Mouse (Mus musculus): Measurements from ENCODE around the gene Rab36.
A peak's percentile ranks its signal among the peaks of the same experiment; 100 is the strongest.

Gene Rab36

GRCm38 (mm10) chr10:75036883-75037379 lies at the start of gene Rab36:
Gene Rab36, plus strand, starts transcription at chr10:75037058.
- peak; percentile 81 for DNase-seq (ENCODE audit: low read depth, low spot score)

- DNase-seq (ENCODE audit: low read depth, low spot score): no peak
Observed at GRCm38 (mm10) chr10:74987698-74988470, 49.0 kb upstream of the Rab36 start.

GRCm38 (mm10) chr10:74989814-74990213 lies 47.0 kb upstream of the Rab36 start:
- DNase-seq (ENCODE audit: low read depth, low spot score): no peak

GRCm38 (mm10) chr10:74990584-74991322 lies 46.1 kb upstream of the Rab36 start:
- no peak for DNase-seq (ENCODE audit: low read depth, low spot score)

- no peak for DNase-seq (ENCODE audit: low read depth, low spot score)
Observed at GRCm38 (mm10) chr10:74994863-74995262, 42.0 kb upstream of the Rab36 start.

GRCm38 (mm10) chr10:74995377-74995776 lies 41.5 kb upstream of the Rab36 start:
- no peak for DNase-seq (ENCODE audit: low read depth, low spot score)

GRCm38 (mm10) chr10:75001391-75001790 lies 35.5 kb upstream of the Rab36 start:
- DNase-seq (ENCODE audit: low read depth, low spot score): no peak

- no peak for DNase-seq (ENCODE audit: low read depth, low spot score)
Observed at GRCm38 (mm10) chr10:75004067-75004466, 32.8 kb upstream of the Rab36 start.

- no peak for DNase-seq (ENCODE audit: low read depth, low spot score)
Observed at GRCm38 (mm10) chr10:75006889-75007662, 29.8 kb upstream of the Rab36 start.

GRCm38 (mm10) chr10:75010704-75011103 lies 26.2 kb upstream of the Rab36 start:
- DNase-seq (ENCODE audit: low read depth, low spot score): no peak

- no peak for DNase-seq (ENCODE audit: low read depth, low spot score)
Observed at GRCm38 (mm10) chr10:75015465-75015864, 21.4 kb upstream of the Rab36 start.

- no peak for DNase-seq (ENCODE audit: low read depth, low spot score)
Observed at GRCm38 (mm10) chr10:75016481-75016880, 20.4 kb upstream of the Rab36 start.

- no peak for DNase-seq (ENCODE audit: low read depth, low spot score)
Observed at GRCm38 (mm10) chr10:75020271-75020670, 16.6 kb upstream of the Rab36 start.

GRCm38 (mm10) chr10:75021138-75021537 lies 15.7 kb upstream of the Rab36 start:
- DNase-seq (ENCODE audit: low read depth, low spot score): peak; percentile 25

- no peak for DNase-seq (ENCODE audit: low read depth, low spot score)
Observed at GRCm38 (mm10) chr10:75026491-75026890, 10.4 kb upstream of the Rab36 start.

GRCm38 (mm10) chr10:75028743-75029142 lies 8.1 kb upstream of the Rab36 start:
- DNase-seq (ENCODE audit: low read depth, low spot score): no peak

GRCm38 (mm10) chr10:75029677-75030076 lies 7.2 kb upstream of the Rab36 start:
- no peak for DNase-seq (ENCODE audit: low read depth, low spot score)

GRCm38 (mm10) chr10:75030234-75030633 lies 6.6 kb upstream of the Rab36 start:
- DNase-seq (ENCODE audit: low read depth, low spot score): no peak

- no peak for DNase-seq (ENCODE audit: low read depth, low spot score)
Observed at GRCm38 (mm10) chr10:75031345-75032114, 5.3 kb upstream of the Rab36 start.

GRCm38 (mm10) chr10:75032395-75032794 lies 4.5 kb upstream of the Rab36 start, which contains the start of gene Rsph14:
Gene Rsph14, minus strand, starts transcription at chr10:75032586.
- no peak for DNase-seq (ENCODE audit: low read depth, low spot score)

GRCm38 (mm10) chr10:75042060-75042459 lies 5.2 kb downstream of the Rab36 start:
- DNase-seq (ENCODE audit: low read depth, low spot score): peak; percentile 11

Measured in CD4-positive helper T cell, adult 2 months (primary cell).